Mouse (Mus musculus) midbrain, postnatal 0 days (tissue): ENCODE measurements at regions not wholly inside any gene's neighbourhood (a gene's known extent, or its start where the extent isn't known, plus 50 kb on each side); places are given as distances from the start of the nearest gene placed in this dataset.

Experiments used
- ATAC-seq: fragments of 200-750 bp; cut with Nextera tagmentation; 2 replicates; pipeline ENCODE4 v1.8.0; 2017; ENCODE audit warnings: moderate number of reproducible peaks, mild to moderate bottlenecking, moderate TSS enrichment, moderate library complexity; ENCODE audit not compliant: low FRiP score
- DNase-seq: peaks from one replicate; pipeline ENCODE4 v3.0.0-alpha.2; 2015; ENCODE audit warnings: low spot score
- H3K27ac ChIP-seq: fragments of 300-500 bp; sonication (generic); 2 replicates; pipeline ENCODE4 v1.5.1; 2014; ENCODE audit warnings: low read depth, mild to moderate bottlenecking, low read length, mixed read lengths
- H3K27me3 ChIP-seq: fragments of 300-500 bp; sonication (generic); 2 replicates; pipeline ENCODE4 v1.6.1; 2014; ENCODE audit warnings: low read length, control low read depth, mixed read lengths; ENCODE audit not compliant: insufficient read depth
- H3K36me3 ChIP-seq: fragments of 300-500 bp; sonication (generic); 2 replicates; pipeline ENCODE4 v1.6.1; 2014; ENCODE audit warnings: low read length, control low read depth, mixed read lengths; ENCODE audit not compliant: insufficient read depth
- H3K4me1 ChIP-seq: fragments of 300-500 bp; sonication (generic); 2 replicates; pipeline ENCODE4 v1.6.1; 2014; ENCODE audit warnings: mild to moderate bottlenecking, control low read depth, antibody characterized with exemption, low read length, mixed read lengths; ENCODE audit not compliant: insufficient read depth
- H3K4me2 ChIP-seq: fragments of 300-500 bp; sonication (generic); 2 replicates; pipeline ENCODE4 v1.6.1; 2014; ENCODE audit warnings: low read depth, mild to moderate bottlenecking, low read length, mixed read lengths; ENCODE audit not compliant: poor library complexity, severe bottlenecking
- H3K4me3 ChIP-seq: fragments of 300-500 bp; sonication (generic); 2 replicates; pipeline ENCODE4 v1.5.1; 2014; ENCODE audit warnings: low read depth, mild to moderate bottlenecking, low read length, moderate library complexity
- H3K9ac ChIP-seq: fragments of 300-500 bp; sonication (generic); replicated peaks from 2 replicates; pipeline ENCODE4 v1.6.1; 2014; ENCODE audit warnings: mild to moderate bottlenecking, low read length, moderate library complexity, mixed read lengths; ENCODE audit not compliant: poor library complexity, severe bottlenecking
- H3K9me3 ChIP-seq: fragments of 300-500 bp; sonication (generic); 2 replicates; pipeline ENCODE4 v1.6.1; 2016; ENCODE audit warnings: low read length, control low read depth
- CTCF ChIP-seq: IDR thresholded peaks from 2 replicates; pipeline ENCODE4 v1.5.1; 2016; ENCODE audit warnings: antibody characterized with exemption, mild to moderate bottlenecking
- WGBS: fragments of 180-500 bp; shearing (Covaris S2); extraction: QIAGEN DNeasy Blood & Tissue Kit; methylation state at CpG from one replicate; pipeline ENCODE4 v1.1.7; 2014; 5-methylcytosine and 5-hydroxymethylcytosine counted together

GRCm38 (mm10) chr2:128395308-128396007, 195.6 kb upstream of the Spdye4c start:
- peak; percentile 13; the same call in 1 of the 2 replicates for ATAC-seq
- Histone ChIP-seq H3K9me3 (no peaks in the 10 kb centered on the region), H3K4me2 (no peak overlapping the region), H3K4me1 (no peaks in the 10 kb centered on the region), H3K36me3 (no peaks in the 10 kb centered on the region), H3K4me3 (no peak overlapping the region), H3K9ac (no peak overlapping the region), H3K27me3 (peaks cover 11% of the 10 kb centered on the region; the same call in 1 of the 2 replicates), H3K27ac (no peak overlapping the region)
- 49% methylated on average over 4 of the region's 4 CpGs for WGBS
- DNase-seq = no peak
- no peak for TF ChIP-seq CTCF

DNA sequence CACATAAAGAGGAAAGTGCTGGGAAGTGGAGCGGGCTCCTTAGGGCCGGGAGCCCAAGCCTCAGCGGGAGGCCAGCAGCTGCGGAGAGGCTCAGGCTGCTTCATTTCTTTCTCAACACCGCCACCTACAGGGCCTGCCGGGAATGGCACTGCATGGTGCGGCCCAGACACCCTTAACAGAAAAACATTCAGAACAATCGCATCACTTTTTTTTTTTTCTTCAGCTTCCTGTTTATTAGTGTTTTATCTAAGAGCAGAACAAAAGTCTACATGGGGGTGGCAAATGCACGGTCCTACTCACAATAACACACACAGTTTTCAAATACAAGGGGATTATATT, 195.0 kb upstream of the Spdye4c start:
- H3K27me3 ChIP-seq = peaks cover 11% of the 10 kb centered on the region; the same call in 1 of the 2 replicates
- no peak overlapping the region for H3K9ac ChIP-seq
- no peak overlapping the region for H3K4me2 ChIP-seq
- peak; percentile 95 for TF ChIP-seq CTCF
- H3K36me3 ChIP-seq = no peaks in the 10 kb centered on the region
- DNase-seq (peak; percentile 89), ATAC-seq (peak; percentile 89)
- H3K4me3 ChIP-seq = no peak overlapping the region
- no peaks in the 10 kb centered on the region for H3K4me1 ChIP-seq
- WGBS = under 1% methylated on average over 9 of the region's 9 CpGs
- no peaks in the 10 kb centered on the region for H3K9me3 ChIP-seq
- no peak overlapping the region for H3K27ac ChIP-seq

GRCm38 (mm10) chr2:128401359-128401758, 189.7 kb upstream of the Spdye4c start:
- no peak overlapping the region for H3K9ac ChIP-seq
- ATAC-seq (no peak), DNase-seq (no peak)
- TF ChIP-seq CTCF = no peak
- H3K36me3 ChIP-seq = no peaks in the 10 kb centered on the region
- H3K27me3 ChIP-seq = no peaks in the 10 kb centered on the region
- 78% methylated on average over 8 of the region's 8 CpGs for WGBS
- no peak overlapping the region for H3K4me2 ChIP-seq
- H3K9me3 ChIP-seq = no peaks in the 10 kb centered on the region
- no peak overlapping the region for H3K4me3 ChIP-seq
- no peak overlapping the region for H3K27ac ChIP-seq
- peaks cover 3% of the 10 kb centered on the region; the same call in 1 of the 2 replicates for H3K4me1 ChIP-seq

- no peak for TF ChIP-seq CTCF
- Histone ChIP-seq H3K4me3 (no peak overlapping the region), H3K4me1 (peaks cover 3% of the 10 kb centered on the region; the same call in 1 of the 2 replicates), H3K27me3 (no peaks in the 10 kb centered on the region), H3K4me2 (no peak overlapping the region), H3K36me3 (no peaks in the 10 kb centered on the region), H3K9me3 (no peaks in the 10 kb centered on the region), H3K9ac (no peak overlapping the region), H3K27ac (no peak overlapping the region)
- no peak for DNase-seq
- ATAC-seq = no peak
- 22% methylated on average over 11 of the region's 11 CpGs for WGBS
Observed at GRCm38 (mm10) chr2:128403143-128403935, 187.7 kb upstream of the Spdye4c start.

DNA sequence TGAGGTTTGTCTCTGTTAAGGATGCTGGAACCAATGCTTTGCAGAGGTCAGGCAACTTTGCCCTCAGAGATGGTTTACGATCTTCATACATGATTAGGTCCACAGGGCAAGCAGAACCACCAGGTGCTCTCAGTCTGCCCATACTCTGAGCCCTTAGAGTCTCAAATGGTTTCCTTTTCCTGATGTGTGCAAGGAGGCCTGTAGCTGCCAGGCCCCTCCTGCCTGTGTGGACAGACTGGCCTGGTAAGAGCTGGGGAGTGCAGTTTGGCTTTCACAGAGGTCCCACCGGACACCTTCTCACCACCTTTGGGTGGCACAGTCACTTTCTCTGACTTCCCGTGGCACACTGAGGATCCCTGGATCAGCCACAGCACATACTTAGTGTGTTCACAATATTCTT, 186.6 kb upstream of the Spdye4c start:
- H3K4me2 ChIP-seq = no peak overlapping the region
- peaks cover 3% of the 10 kb centered on the region; the same call in 1 of the 2 replicates for H3K4me1 ChIP-seq
- H3K36me3 ChIP-seq = no peaks in the 10 kb centered on the region
- no peaks in the 10 kb centered on the region for H3K27me3 ChIP-seq
- no peaks in the 10 kb centered on the region for H3K9me3 ChIP-seq
- DNase-seq = no peak
- no peak for TF ChIP-seq CTCF
- no peak overlapping the region for H3K4me3 ChIP-seq
- WGBS = 87% methylated on average over 3 of the region's 3 CpGs
- H3K27ac ChIP-seq = no peak overlapping the region
- H3K9ac ChIP-seq = no peak overlapping the region
- ATAC-seq = no peak

GRCm38 (mm10) chr2:128407076-128407475, 183.9 kb upstream of the Spdye4c start:
- no peak overlapping the region for H3K27ac ChIP-seq
- H3K4me1 ChIP-seq = peaks cover 3% of the 10 kb centered on the region; the same call in 1 of the 2 replicates
- no peak overlapping the region for H3K9ac ChIP-seq
- no peaks in the 10 kb centered on the region for H3K36me3 ChIP-seq
- no peak for ATAC-seq
- no peak for TF ChIP-seq CTCF
- no peaks in the 10 kb centered on the region for H3K27me3 ChIP-seq
- DNase-seq = no peak
- WGBS = 84% methylated on average over 7 of the region's 7 CpGs
- H3K9me3 ChIP-seq = no peaks in the 10 kb centered on the region
- no peak overlapping the region for H3K4me3 ChIP-seq
- H3K4me2 ChIP-seq = no peak overlapping the region
